Mouse (Mus musculus): ENCODE data around the gene Gm5148.

Gene Gm5148

DNA sequence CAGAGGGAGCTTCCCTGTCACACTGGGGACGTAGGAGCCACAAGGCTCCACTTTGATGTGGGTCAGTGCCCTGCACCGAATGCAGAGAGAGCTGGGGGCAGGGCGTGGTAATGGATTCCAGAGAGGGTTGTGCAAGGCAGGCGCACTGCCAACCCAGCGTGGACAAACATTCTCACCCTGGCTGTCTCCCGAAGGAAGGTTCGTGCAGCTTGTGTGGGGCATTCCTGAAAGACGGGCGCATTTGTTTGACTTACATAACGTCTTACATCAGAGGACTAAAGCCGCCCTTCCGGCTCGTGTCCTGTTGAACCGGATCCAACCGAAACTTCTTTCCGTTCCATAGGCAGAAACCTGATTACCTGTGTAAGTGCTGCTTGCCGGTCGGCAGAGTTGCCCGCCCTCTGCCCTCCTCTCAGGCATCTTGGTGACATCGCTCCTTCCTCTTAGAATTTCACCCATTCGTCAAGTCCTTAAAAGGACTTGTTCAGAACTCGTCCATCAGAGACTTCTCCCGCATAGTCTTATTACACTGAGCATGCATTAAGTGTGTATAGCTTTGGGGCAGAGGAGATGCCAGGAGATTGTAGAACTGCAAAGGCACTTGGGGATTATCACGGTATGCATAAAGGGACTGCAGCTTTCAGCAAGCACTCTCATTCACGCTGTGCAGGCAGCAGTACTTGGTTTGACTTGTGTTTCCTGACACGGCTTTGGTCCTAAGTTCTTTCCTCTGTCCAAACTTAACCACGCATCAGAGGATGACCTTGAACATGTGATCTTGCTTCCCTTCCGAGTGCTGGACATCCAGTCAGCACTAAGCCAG, 36.9 kb downstream of the Gm5148 start:
- DNase-seq, result peak; percentile 59

DNA sequence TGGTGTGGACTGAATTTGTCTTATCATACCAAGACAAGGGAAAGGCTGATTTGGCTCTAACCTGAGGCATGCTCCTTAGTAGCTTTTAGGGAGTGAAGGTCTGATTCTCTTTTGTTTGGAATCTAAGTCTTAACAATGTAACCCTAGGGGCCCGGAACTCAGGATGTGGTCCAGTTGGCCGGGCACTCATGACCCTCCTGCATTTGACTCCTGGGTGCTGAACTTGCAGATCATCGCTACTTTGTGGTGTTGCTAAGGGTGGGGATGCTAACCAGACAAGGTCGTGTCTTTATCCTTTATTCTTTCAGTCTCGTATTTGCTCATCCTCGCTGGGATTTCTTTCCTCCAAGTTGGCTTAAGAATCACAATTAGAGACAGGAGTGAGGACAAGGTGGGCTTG, 37.5 kb downstream of the Gm5148 start:
- DNase-seq, result no peak

DNA sequence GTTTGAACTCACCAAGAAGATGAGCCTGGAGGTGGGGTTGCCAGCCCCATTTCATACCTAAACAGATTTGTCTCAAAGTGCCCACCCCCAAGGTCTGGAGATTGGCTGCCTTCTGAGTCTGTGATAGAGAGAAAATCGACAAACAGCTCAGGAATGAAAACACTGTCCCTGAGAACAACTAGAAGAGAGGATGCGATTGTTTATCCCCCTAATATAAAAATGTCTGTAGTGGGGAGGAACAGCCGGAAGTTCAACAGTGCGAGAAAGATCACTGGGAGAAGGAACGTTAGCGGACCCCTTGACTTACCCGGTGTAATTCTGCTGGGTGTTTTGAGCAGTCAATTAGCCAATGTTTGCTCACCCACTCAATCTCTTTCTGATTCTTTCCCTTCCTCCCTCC, 38.1 kb downstream of the Gm5148 start:
- DNase-seq, result no peak

DNA sequence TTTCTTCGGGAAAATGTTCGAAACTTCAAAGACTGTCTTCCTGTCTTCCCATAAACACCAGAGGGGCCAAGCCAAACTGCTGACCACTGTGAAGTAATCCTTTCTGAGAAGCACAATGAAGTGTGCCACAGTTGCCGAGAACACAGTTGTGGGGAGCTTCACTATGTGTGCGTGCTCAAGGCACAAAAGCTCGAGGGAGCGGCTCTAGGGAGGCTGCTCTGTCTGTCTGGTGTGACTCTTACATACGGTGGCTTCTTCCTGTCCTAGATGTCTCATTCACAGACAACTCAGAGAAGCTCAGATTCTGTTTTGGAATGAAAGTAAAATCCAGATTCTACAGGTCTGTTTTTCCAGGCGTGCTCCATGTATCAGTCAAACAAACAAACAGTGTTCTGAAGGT, 48.0 kb downstream of the Gm5148 start:
- no peak for DNase-seq

DNA sequence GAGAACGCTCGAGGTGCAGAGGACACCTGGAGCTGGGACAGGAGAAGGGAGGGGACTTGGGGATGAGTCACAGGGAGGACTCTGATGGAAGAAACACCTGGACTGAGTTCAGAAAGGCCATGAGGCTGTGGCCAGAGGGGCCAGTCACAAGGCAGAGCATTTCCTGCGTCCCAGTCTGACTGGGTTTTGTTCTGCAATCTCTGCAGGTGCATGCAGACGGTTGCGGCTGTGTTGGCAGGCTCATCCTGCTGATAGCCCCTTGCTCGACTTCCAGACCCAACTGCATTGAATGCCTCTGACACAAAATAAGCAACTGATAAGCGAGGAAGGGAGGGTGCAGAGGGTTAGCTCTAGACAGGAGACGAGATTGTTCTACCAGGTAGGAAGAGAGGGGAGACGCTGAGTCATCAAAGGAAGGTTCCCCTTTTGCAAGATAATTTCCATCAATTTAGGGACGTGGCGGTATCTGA, 49.2 kb downstream of the Gm5148 start:
- DNase-seq, result no peak

DNA sequence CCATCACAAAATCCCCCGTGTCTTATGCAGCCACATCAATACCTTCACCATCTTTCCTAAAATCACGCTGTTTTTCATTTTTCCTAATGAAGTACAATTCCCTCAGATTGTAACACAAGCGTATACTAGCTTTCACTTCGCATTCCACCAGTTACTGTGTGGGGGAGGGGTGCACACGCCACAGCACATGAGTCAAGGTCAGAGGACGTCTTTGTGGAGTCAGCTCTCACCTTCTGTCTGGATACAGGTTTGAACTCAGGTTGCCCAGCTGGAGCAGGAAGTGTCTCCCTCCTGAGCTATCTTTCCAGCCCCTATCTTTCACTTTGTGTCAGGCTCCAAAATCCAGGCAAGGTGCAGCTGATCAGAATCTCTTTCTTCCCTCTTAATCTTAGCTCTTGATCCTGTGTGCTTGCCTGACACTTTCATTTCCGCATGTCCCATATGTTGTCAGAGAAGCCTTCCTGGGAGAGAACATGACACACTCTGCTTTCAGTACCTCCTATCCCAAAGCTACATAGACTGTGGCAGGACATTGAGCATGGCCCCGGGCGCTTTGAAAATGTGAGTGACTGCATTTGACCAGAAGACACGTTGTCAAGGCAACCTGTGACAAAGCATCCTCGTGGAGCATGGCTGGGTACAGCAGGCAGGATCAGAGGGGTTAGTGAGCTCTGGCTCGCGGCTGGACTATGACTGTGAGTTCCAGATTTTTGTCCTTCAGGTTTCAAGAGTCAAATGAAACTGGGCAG, 50.6 kb downstream of the Gm5148 start:
- DNase-seq, result no peak

DNA sequence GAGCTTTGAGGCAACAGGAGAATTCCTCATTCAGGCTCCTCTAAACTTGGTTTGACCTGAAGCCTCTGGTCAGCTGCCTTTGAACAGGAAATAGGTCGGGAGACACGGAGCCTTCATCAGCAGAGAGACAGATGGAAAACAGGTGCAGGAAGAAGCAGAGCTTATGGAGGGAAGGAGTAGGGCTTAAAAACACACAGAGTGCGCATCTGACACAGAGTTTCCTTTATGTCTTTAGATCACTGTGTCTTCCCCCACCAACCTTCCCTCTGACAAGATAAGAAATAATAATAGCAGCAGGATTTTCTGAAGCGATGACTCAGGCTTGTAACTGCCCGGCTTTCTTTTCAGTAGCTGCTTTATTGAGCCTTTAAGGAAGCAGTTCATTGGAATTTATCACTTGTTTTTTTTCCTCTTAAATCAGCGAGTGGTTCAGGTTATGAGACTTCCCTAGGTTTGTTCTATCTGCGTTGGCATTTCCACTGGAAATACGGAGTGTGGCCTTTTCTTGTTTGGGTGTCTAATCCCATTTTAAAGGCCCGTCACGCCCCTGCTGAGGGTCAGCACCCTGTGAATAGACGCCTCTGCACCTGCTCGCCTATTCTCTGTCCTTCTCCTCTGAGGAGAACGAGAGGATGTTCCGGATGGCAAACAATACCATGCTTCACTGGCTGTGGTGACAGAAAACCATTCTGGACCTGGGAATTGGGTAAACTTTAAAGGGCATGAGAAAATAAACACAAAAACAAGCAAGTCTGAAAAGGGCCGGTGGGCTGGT, 51.8 kb downstream of the Gm5148 start:
- DNase-seq, result no peak

DNA sequence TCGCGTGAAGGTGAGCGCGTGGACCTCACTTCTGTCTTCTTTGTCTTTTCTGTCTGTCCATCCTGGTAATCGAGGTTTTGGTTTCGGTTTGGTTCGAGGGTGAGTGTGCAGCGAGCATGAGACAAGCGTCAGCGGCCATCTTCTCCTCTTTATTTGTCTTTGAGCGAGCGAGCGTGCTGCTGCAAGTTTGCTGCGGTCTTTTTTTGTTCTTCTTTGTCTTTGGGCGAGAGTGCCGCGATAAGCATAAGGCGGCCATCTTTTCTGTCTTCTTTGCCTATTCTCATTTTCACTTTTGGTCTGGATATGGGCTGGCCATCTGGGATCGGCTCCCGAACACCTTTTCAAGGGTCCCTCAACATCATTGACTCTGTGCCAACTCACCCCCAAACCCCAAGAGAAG, 55.2 kb downstream of the Gm5148 start:
- DNase-seq, result no peak

DNA sequence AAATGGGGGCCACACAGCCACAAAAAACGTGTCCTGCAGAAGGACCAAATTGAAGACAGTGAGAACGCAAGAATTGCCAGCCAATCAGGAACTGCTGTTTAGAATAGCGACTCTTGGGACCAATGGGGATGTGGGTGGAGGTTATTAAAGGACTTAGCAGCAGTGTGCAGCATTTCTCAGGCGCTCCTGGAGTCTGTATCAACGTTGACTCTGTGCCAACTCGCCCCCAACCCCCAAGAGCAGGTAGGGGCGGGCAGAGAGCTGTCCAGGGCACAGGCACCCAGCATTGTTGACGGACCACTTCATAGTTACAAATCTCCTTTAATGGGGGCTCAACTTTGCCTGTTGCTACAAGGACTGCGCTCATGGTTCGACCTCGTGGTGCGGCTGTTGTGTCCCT, 55.6 kb downstream of the Gm5148 start:
- no peak for DNase-seq

DNA sequence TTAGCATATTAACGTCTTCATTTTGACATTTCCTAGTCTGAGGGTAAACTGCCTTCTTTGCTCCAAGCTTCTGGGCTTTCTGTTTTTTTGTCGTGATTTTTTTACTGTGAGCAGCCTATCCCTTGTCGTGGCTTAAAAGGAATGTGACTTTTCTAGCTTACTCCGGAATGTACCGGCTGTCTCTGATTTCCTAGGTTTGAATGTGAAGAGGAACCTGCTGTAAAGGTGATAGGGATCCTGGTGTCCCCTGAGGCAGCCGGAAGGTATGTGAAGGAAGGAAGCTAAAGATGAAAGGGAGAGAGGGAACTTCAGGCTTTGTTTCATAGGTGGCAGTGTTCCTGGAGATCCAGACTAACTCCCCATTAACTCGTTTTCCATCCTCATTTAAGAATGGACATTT, 56.6 kb downstream of the Gm5148 start:
- no peak for DNase-seq

DNA sequence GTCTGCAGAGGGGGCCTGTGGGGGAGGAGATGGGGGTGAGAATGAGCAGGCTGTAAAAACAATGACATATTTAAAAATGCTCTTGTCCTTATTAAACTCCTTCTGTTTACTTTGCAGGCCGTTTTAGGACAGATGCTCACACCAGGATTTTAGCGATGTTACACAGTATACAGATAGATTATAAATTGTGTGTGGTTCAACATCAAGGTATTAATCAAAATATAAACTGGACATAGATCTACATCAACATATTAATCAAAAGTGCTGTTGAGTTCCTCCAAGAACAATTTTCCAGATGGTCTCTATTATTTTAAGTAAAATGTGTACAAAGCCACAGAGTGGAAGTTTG, 57.2 kb downstream of the Gm5148 start:
- no peak for DNase-seq

DNA sequence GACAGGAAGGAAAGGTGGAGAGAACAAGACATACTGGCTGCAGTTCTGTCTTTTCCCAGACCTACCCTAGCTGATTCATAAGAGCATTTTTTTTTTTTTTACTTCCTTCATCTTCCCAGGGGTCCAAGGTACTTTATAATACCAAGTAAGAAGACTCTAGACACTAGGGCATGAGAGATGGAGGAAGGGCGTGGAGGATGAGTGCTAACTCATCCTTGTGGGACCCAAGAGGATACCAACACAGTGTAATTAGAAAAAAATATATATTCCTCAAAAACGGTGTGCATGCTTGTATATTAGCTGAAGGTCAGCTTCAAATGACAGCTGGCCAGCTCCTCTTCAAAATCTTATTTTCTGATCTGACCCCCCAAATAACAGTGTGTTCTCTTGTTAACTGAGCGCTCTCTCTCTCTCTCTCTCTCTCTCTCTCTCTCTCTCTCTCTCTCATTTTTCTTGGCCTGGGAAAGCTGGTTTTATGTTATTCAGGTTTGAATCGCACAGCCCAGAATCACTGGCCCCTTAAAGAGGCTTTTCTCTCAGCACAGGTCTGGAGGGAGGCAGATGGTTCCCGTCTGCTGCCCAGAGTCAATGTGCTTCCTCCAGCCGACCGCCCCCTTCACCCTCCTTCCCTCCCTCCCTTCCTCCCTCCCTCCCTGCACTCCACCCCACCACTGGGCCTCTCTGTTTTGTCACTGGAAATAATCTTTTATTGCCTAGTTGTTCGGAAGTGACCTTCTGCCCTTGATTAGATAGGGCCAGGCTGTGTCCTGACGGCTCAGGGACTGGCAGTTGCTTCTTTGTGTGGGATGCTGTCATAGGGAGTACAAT, 57.8 kb downstream of the Gm5148 start:
- DNase-seq, result no peak

All from cerebellum, postnatal 36 days (tissue).